Mouse (Mus musculus) gastrocnemius, adult 2 months (tissue): ENCODE data around the gene Baz2b. TPM values are rescaled to one million over a fixed set of nuclear protein-coding genes. Genes with fewer than 3 reads are reported as not detected.

ENCODE experiments used
- DNase-seq: peaks from one replicate; pipeline ENCODE4 v3.0.0; 2022
- H3K27ac ChIP-seq: fragments of 200-600 bp; 2 replicates; pipeline ENCODE4 v1.8.1; 2022; ENCODE audit warnings: mild to moderate bottlenecking
- H3K4me3 ChIP-seq: fragments of 200-600 bp; 2 replicates; pipeline ENCODE4 v1.8.1; 2022; ENCODE audit warnings: mild to moderate bottlenecking, moderate library complexity
- CTCF ChIP-seq: fragments of 200-600 bp; IDR thresholded peaks from 2 replicates; pipeline ENCODE4 v1.8.1; 2022; ENCODE audit warnings: antibody characterized with exemption, mild to moderate bottlenecking, moderate library complexity
- intact Hi-C: fragments of 180-260 bp; cut with DNase I; formaldehyde crosslinking; loops from one replicate; pipeline ENCODE4 v1.15.1; 2025
- total RNA-seq, 2 experiments: library from RNA; stranded (reverse); gene quantifications; 2 replicates each; pipeline ENCODE4 v1.2.3; 2021

Gene Baz2b
- total RNA-seq, 2 experiments from 2014 or later, result 31.3 to 35.3 TPM

DNA sequence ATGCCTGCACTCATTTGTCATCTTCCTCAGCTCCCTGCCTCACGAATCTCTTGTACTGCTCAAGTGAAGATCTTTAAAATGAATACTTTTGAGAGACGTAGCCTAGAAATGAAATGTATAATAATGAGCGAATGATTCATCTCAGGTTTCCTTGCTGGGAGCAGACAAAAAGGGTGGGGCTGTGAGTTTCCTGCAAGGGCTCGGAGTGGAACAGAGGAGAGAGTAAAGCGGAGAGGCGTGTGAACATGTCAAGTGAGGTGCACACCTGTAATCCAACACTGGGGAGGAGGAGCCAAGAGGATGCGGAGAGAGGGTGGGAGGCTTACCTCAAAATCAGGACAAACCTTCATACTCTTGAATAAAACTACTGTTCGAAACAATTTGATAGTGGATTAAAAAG is 312.8 kb downstream of the Baz2b start:
- intact Hi-C loops, result no loop called here

DNA sequence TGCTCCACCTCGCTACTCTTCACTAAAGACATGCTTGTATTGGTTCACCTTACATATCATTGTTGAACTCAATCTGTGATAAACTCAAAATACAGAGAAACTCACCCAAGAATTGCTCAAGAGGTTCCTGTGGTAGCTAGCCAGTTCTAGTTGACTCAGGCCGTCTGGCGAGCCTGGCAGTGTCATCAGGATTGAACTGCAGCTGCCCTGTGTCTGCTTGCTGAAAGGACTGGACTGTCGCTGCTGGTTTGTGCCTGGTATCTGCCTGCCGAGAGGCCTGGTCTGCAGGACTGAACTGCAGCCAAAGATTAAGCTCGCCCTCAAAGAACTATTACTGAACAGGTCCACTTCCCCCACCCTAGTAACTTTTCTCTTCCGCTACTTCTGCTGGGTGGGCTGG is 313.2 kb downstream of the Baz2b start:
- Histone ChIP-seq H3K27ac (no peak overlapping the region), H3K4me3 (no peak overlapping the region)
- TF ChIP-seq CTCF, result no peak
- DNase-seq, result peak; percentile 37
- intact Hi-C loops, result no loop called here

More for the DNA sequence above, 312.8 kb downstream of the Baz2b start:
- TF ChIP-seq CTCF, result no peak
- Histone ChIP-seq H3K4me3 (no peak overlapping the region), H3K27ac (no peak overlapping the region)
- DNase-seq, result no peak

DNA sequence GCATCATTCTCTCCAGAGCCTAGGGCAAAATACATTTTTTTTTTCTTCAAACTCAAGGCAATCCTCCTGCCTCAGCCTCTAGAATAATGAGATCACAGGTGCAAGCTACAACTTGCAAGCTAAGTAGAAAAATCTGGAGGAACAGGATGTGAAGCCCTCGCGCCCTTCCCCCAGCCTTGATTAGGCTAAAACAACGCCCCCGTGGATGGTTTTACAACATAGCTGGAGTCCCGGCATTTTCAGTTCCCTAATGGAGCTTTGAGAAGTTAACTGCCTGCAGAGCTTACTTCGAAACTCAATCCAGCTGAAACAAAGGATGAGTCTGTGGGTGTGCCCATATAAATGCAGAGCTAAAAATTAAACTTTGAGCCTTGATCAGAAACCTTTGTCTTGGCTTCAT is 319.9 kb downstream of the Baz2b start:
- Histone ChIP-seq H3K4me3 (no peak overlapping the region), H3K27ac (no peak overlapping the region)
- no peak for DNase-seq
- no peak for TF ChIP-seq CTCF
- intact Hi-C loops, result no loop called here

GRCm38 (mm10) chr2:59882742-59883281 is 326.8 kb downstream of the Baz2b start:
- no peak for TF ChIP-seq CTCF
- DNase-seq, result no peak
- H3K27ac ChIP-seq, result peak overlapping the region; percentile 92
- peak overlapping the region; percentile 81 for H3K4me3 ChIP-seq
- intact Hi-C loops, result loop anchor here (5.0 kb wide), 2 partner anchors 51 to 334 kb away; no protein-coding TSS in a partner anchor

DNA sequence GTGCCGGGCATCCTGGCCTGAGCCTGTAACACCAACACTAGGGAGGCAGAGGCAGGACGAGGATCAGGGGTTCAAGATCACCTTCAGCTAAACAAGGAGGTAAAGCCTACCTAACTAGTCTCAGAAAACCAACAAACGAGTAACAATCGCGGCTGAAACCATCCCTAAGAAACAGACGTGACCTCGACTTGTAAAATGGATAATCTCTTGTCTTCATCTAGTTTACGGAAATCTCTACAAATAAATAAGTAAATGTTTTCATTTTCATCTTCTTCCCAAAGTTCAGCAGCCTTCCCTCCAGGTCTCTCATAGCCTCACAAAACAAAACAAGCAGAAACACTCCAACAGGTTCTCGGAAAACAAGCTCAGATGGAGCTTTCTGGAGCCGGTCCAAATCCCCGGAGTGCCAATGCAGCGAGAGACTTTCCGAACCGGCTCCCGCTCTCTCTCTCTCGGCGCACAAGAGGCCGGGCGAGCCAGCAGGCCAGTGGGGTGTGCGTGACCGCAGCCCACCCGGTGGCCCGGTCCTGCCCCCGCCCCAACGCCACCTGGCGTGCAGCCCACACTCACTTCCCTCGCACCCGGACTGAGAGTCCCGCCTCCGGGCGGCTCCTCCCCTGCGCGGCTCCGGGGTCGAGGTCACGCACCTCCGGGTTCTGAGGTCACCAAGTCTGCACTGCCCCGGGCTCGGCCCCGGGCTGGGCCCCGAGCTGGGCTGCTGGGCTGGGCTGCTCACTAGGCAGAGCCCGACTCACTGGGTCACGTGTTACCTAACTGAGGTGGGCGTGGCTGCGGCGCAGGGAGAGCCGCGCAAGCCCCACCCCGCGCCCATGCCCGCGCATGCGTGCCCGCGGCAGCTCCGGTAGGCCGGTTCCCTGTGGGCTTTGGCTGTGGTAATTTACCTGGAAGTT is 327.6 kb downstream of the Baz2b start, which contains the start of gene Wdsub1:
TSS of gene Wdsub1 (minus strand) at position 761 of the 911 bp plus-strand sequence.
- peak; percentile 97 for DNase-seq
- TF ChIP-seq CTCF, result peak; percentile 30; the same call in 1 of the 2 replicates
- peak within 1 kb of the TSS; percentile 81 for H3K4me3 ChIP-seq
- H3K27ac ChIP-seq, result peak within 1 kb of the TSS; percentile 92
- intact Hi-C loops, result loop anchor here (5.0 kb wide), 2 partner anchors 50 to 335 kb away; no protein-coding TSS in a partner anchor

DNA sequence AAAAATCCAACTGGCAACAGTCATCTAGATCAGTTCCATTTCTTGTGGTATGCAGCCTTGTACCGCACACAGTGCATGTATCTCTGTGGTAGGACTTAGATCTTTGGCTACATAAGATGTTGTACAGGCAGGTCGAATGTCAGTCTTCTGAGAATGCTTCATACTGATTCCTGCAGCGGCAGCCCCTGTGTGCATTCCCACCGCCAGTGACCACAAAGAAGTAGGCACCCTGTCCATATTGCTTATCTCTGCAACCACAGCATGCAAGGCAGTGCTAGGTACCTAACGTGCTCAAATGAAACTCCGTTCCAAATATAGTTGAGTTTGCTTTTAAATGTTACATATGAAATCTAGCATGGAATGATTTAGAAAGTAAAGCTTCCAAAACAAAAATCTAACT is 328.2 kb downstream of the Baz2b start:
- TF ChIP-seq CTCF, result no peak
- peak overlapping the region; percentile 92 for H3K27ac ChIP-seq
- H3K4me3 ChIP-seq, result peak overlapping the region; percentile 81
- intact Hi-C loops, result loop anchor here (5.0 kb wide), 2 partner anchors 49 to 336 kb away; no protein-coding TSS in a partner anchor
- DNase-seq, result no peak

GRCm38 (mm10) chr2:59878221-59878620 is 331.4 kb downstream of the Baz2b start:
- no peak for DNase-seq
- Histone ChIP-seq H3K27ac (no peak overlapping the region), H3K4me3 (no peak overlapping the region)
- intact Hi-C loops, result no loop called here
- TF ChIP-seq CTCF, result no peak

GRCm38 (mm10) chr2:59877335-59877734 is 332.3 kb downstream of the Baz2b start:
- intact Hi-C loops, result no loop called here
- Histone ChIP-seq H3K4me3 (no peak overlapping the region), H3K27ac (no peak overlapping the region)
- no peak for TF ChIP-seq CTCF
- no peak for DNase-seq

- H3K27ac ChIP-seq, result no peak overlapping the region
- intact Hi-C loops, result no loop called here
- no peak for TF ChIP-seq CTCF
- H3K4me3 ChIP-seq, result no peak overlapping the region
- DNase-seq, result no peak
Observed at GRCm38 (mm10) chr2:59876482-59876881, 333.2 kb downstream of the Baz2b start.

DNA sequence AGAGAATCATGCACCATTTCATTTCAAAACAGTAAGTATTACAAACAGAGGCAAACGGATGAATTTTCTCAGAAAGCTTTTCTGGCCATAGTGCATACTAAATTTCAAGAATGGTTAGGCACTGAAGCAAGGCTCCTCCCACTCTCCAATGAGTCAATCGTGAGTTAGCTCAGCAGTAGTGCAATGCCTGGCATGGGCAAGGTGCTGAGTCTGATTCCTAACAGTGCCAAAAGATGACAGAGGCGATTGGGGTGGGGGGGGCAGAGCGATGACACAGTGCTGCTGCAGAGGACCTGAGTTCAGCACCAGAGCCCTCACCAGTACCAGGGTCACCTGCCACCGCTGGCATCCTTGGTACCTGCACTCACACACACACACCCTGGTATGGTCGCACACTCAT is 339.1 kb downstream of the Baz2b start:
- Histone ChIP-seq H3K27ac (no peak overlapping the region), H3K4me3 (no peak overlapping the region)
- no peak for DNase-seq
- no peak for TF ChIP-seq CTCF
- intact Hi-C loops, result no loop called here

DNA sequence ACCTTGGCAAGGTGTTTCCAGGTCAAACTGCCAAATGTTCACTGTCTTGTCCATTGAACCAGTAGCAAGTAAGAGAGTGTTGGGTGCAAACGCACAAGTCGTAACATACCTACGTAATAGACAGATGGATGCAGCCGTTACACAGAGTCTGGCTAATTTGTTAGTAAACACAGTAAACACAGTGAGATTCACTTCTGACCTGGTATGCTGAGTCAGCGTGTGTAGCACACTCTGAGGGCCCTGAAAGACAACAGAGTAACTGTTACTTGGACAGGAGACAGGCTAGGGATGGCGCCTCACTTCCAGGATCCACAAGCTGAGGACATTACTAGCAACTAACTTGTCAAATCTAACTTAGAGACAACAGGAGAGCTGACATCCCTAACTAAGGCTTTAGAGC is 347.0 kb downstream of the Baz2b start:
- intact Hi-C loops, result no loop called here
- no peak for DNase-seq
- Histone ChIP-seq H3K4me3 (no peak overlapping the region), H3K27ac (no peak overlapping the region)
- TF ChIP-seq CTCF, result no peak

- H3K4me3 ChIP-seq, result no peak overlapping the region
- no peak overlapping the region for H3K27ac ChIP-seq
- TF ChIP-seq CTCF, result no peak
- DNase-seq, result no peak
- intact Hi-C loops, result no loop called here
Observed at GRCm38 (mm10) chr2:59854363-59854762, 355.3 kb downstream of the Baz2b start.

- TF ChIP-seq CTCF, result no peak
- intact Hi-C loops, result no loop called here
- no peak for DNase-seq
- Histone ChIP-seq H3K27ac (no peak overlapping the region), H3K4me3 (no peak overlapping the region)
Observed at GRCm38 (mm10) chr2:59853543-59853942, 356.1 kb downstream of the Baz2b start.
